Mouse (Mus musculus): ENCODE data around the gene Fam32a. TPM values are rescaled to one million over a fixed set of nuclear protein-coding genes. Genes with fewer than 3 reads are reported as not detected.

Fam32a gene
- total and polyA plus RNA-seq, 3 experiments = 33.1 to 43.0 (median 34.6) TPM

DNA sequence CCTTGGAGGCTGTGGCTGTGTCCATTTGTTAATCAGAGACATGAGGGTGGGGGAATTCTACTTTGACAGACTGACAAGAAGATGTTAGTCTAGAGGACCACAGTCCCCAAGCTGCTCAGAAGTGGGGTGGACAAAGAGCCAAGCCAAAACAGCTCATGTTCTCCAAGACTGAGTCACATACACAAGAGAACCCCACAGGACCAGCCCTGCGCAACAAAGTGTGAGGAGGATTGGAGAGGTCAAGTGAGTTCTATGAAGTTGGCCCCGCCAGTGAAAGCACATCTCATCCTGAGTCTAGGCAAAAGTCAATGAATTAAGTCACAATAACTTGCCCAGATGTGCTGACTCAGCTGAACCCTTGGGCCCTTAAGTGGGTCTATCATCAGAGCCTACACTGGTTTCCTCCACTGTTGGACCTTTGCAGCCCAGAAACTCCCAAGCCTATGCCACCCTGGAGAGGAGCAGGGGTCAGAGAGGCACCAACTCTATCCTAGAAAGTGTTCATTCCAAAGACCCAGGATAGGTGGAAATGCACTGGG is 31.7 kb upstream of the Fam32a start:
- peaks cover 0 to 17% of the 10 kb centered on the region in 2 experiments for H3K36me3 ChIP-seq (replicated peaks in 1 of 2; ENCODE audit: control insufficient read depth in 1 of 2, insufficient read depth in 1 of 2, low read length in 1 of 2)
- H3K4me3 ChIP-seq (replicated peaks in 1 of 3; ENCODE audit: low read depth in 2 of 3, low read length in 2 of 3, poor library complexity in 1 of 3) = no peak overlapping the region
- H3K9me3 ChIP-seq (replicated peaks; ENCODE audit: low read length) = peaks cover 4% of the 10 kb centered on the region
- in situ Hi-C loops (cut with MboI; ENCODE audit: low pct_ligation_motif_present, low pct_unique_long_range_greater_than_20kb, low sequenced_read_pairs) (no loop called here), dilution Hi-C loops (cut with MboI; ENCODE audit: extremely low pct_ligation_motif_present, extremely low pct_unique_long_range_greater_than_20kb, low sequenced_read_pairs) (no loop called here)
- no peaks in the 10 kb centered on the region; the same call in 1 of the 2 replicates for H3K79me2 ChIP-seq (replicated peaks; ENCODE audit: control insufficient read depth, extremely low read depth, insufficient read depth, poor library complexity, severe bottlenecking)
- peaks cover 28 to 48% of the 10 kb centered on the region in 2 experiments for H3K4me1 ChIP-seq (ENCODE audit: control insufficient read depth in 1 of 2, insufficient read depth in 2 of 2)
- no peak overlapping the region for H3K9ac ChIP-seq (ENCODE audit: insufficient read depth, low read depth)
- H3K4me2 ChIP-seq (ENCODE audit: insufficient read depth, low read depth, poor library complexity, severe bottlenecking) = peak overlapping the region; percentile 24; the same call in 1 of the 2 replicates
- TF ChIP-seq MAFK (IDR thresholded peaks at IDR 0.05; ENCODE audit: insufficient replicate concordance, low read length) (peak; percentile 96), EP300 (IDR thresholded peaks at IDR 0.05; ENCODE audit: low read length) (0 out of 2 replicates have a peak, but pooled peaks have one; percentile 4), BHLHE40 (IDR thresholded peaks at IDR 0.05; ENCODE audit: low read depth, low read length) (no peak)
- H3K27ac ChIP-seq (ENCODE audit: insufficient read depth, low read depth) = peak overlapping the region; percentile 67
- H3K27me3 ChIP-seq (replicated peaks) = no peaks in the 10 kb centered on the region
- peak; percentile 24 for DNase-seq (ENCODE audit: extremely low read depth)

DNA sequence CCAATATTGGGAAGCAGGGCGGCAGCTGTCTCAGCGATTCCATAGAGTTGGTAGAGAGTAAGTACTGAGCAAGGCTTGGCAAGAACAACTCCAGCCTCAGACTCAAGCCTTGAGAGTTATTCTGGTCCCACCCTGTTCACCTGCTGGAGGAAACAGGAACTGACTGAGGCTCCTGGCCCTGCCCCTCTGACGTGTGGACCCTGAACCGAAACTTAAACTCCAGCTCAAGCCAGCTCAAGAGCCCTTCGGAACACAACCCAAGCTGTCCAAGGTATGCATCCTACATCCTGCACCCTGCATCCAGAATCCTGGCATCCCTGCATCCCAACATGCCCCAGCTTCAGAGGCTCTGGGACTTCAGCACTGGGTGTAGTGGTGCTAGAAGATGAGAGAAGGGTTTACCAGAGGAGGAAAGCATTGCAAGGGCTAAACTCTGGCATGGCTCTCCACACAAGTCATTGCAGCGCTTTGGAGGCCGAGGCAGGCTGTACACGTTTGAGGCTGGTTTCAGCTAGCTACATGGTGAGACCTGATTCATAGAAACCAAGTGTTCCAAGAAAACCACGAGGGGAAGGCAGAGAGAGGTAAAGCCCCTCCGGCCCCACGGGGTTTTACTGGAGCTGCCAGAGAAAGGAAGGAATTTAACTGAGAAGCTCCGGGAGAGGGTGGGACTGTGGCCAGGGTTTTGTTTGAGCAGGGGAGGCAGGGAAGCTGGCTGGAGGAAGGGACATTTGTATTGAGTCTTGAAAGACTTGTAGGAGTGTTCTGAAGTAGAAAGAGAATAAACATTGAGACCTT is 29.9 kb upstream of the Fam32a start, which contains the start of gene Hsh2d:
Gene Hsh2d, plus strand, starts transcription at position 222 of the 798 bp plus-strand sequence.
- Histone ChIP-seq H3K4me2 (ENCODE audit: insufficient read depth, low read depth, poor library complexity, severe bottlenecking) (peak within 1 kb of the TSS; percentile 21), H3K27ac (ENCODE audit: insufficient read depth, low read depth) (peak within 1 kb of the TSS; percentile 68), H3K4me3 (replicated peaks in 1 of 3; ENCODE audit: low read depth in 2 of 3, low read length in 2 of 3, poor library complexity in 1 of 3) (peak within 1 kb of the TSS; percentile 57 to 82 (median 79)), H3K79me2 (replicated peaks; ENCODE audit: control insufficient read depth, extremely low read depth, insufficient read depth, poor library complexity, severe bottlenecking) (no peaks in the 10 kb centered on the region; the same call in 1 of the 2 replicates), H3K9ac (ENCODE audit: insufficient read depth, low read depth) (peak within 1 kb of the TSS; percentile 41), H3K36me3 (replicated peaks in 1 of 2; ENCODE audit: control insufficient read depth in 1 of 2, insufficient read depth in 1 of 2, low read length in 1 of 2) (peaks cover 16 to 34% of the 10 kb centered on the region in 2 experiments), H3K9me3 (replicated peaks; ENCODE audit: low read length) (peaks cover 5% of the 10 kb centered on the region), H3K27me3 (replicated peaks) (no peaks in the 10 kb centered on the region), H3K4me1 (ENCODE audit: control insufficient read depth in 1 of 2, insufficient read depth in 2 of 2) (peaks cover 18 to 34% of the 10 kb centered on the region in 2 experiments)
- in situ Hi-C loops (cut with MboI; ENCODE audit: low pct_ligation_motif_present, low pct_unique_long_range_greater_than_20kb, low sequenced_read_pairs) (no loop called here), dilution Hi-C loops (cut with MboI; ENCODE audit: extremely low pct_ligation_motif_present, extremely low pct_unique_long_range_greater_than_20kb, low sequenced_read_pairs) (no loop called here)
- peak; percentile 94 for DNase-seq (ENCODE audit: extremely low read depth)
- TF ChIP-seq UBTF (IDR thresholded peaks at IDR 0.05; ENCODE audit: low read depth, low read length) (no peak), ZKSCAN1 (IDR thresholded peaks at IDR 0.05; ENCODE audit: borderline replicate concordance, low read depth, low read length) (no peak), KAT2A (IDR thresholded peaks at IDR 0.05; ENCODE audit: insufficient replicate concordance, low read length) (no peak), ZC3H11A (IDR thresholded peaks at IDR 0.05; ENCODE audit: low read depth, low read length) (no peak), EP300 (IDR thresholded peaks at IDR 0.05; ENCODE audit: low read length) (no peak), JUND (conservative IDR thresholded peaks at IDR 0.05; ENCODE audit: low read depth, low read length) (no peak), POLR2A (IDR thresholded peaks at IDR 0.05; ENCODE audit: low read depth, low read length) (peak; percentile 83), USF1 (IDR thresholded peaks at IDR 0.05; ENCODE audit: low read depth, low read length) (no peak), NRF1 (IDR thresholded peaks at IDR 0.05; ENCODE audit: low read depth, low read length) (no peak), MEF2A (IDR thresholded peaks at IDR 0.05; ENCODE audit: borderline replicate concordance, low read depth, low read length) (peak; percentile 31), ELF1 (IDR thresholded peaks at IDR 0.05; ENCODE audit: low read depth, low read length) (peak; percentile 79), BHLHE40 (IDR thresholded peaks at IDR 0.05; ENCODE audit: low read depth, low read length) (no peak), MAZ (IDR thresholded peaks at IDR 0.05; ENCODE audit: low read depth, low read length) (no peak), SMC3 (IDR thresholded peaks at IDR 0.05; ENCODE audit: low read depth, low read length) (peak; percentile 28; the same call in 1 of the 2 replicates), MAX (IDR thresholded peaks at IDR 0.05; ENCODE audit: low read length) (no peak), TCF12 (IDR thresholded peaks at IDR 0.05; ENCODE audit: low read depth, low read length) (no peak), IRF4 (IDR thresholded peaks at IDR 0.05; ENCODE audit: low read depth, low read length) (peak; percentile 68; the same call in 1 of the 2 replicates), CHD1 (IDR thresholded peaks at IDR 0.05; ENCODE audit: low read depth, low read length) (0 out of 2 replicates have a peak, but pooled peaks have one; percentile 7), PAX5 (IDR thresholded peaks at IDR 0.05; ENCODE audit: low read length) (no peak), TBP (conservative IDR thresholded peaks at IDR 0.05; ENCODE audit: low read depth, low read length) (peak; percentile 82), HCFC1 (IDR thresholded peaks at IDR 0.05; ENCODE audit: low read depth, low read length) (no peak), CTCF (conservative IDR thresholded peaks at IDR 0.05 in 1 of 2, IDR thresholded peaks at IDR 0.05 in 1 of 2; ENCODE audit: low read depth in 2 of 2, low read length in 2 of 2) (peak; percentile 49 to 70), NELFE (IDR thresholded peaks at IDR 0.05; ENCODE audit: low read depth, low read length) (peak; percentile 81), POLR2AphosphoS2 (IDR thresholded peaks at IDR 0.05; ENCODE audit: low read depth, low read length) (no peak), E2F4 (IDR thresholded peaks at IDR 0.05; ENCODE audit: insufficient replicate concordance, low read depth, low read length) (no peak), MXI1 (IDR thresholded peaks at IDR 0.05; ENCODE audit: low read depth, low read length) (no peak; the same call in none of the 2 replicates), ZNF384 (IDR thresholded peaks at IDR 0.05; ENCODE audit: low read depth, low read length) (no peak), CHD2 (IDR thresholded peaks at IDR 0.05; ENCODE audit: low read length) (0 out of 2 replicates have a peak, but pooled peaks have one; percentile 21), MAFK (IDR thresholded peaks at IDR 0.05; ENCODE audit: insufficient replicate concordance, low read length) (no peak), SIN3A (IDR thresholded peaks at IDR 0.05; ENCODE audit: low read length) (peak; percentile 29; the same call in 1 of the 2 replicates)

All from CH12.LX (cell line).